Mouse (Mus musculus): ENCODE data around the gene Blvrb. TPM values are rescaled to one million over a fixed set of nuclear protein-coding genes. Genes with fewer than 3 reads are reported as not detected.

Blvrb gene
- total RNA-seq, 4 experiments from 2014 or later, result 9.9 to 14.4 (median 11.3) TPM

DNA sequence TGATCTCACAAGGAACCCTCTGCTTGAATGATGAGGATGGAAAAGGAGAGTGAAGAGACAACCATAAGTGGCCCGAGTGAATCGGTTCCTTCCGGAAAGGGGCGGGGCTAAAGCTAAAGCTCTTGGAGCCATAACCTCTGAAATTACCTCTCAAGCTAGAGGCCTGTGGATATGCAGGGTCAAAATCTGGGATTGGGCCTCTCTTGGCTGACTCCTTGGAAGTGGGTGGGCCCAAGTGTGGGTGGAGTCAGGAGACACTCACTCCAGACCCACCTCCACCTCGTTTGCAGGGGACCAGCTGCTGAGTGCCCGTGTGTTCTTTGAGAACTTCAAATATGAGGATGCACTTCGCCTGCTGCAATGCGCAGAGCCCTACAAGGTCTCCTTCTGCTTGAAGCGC is 67.2 kb downstream of the Blvrb start:
- DNase-seq (ENCODE audit: low spot score in 2 of 2), result no peak

Other genes with a start within 250 kb of the Blvrb start
- 1 to 10 TPM; 3.5 to 4.6 (median 3.7) TPM for gene Itpkc, start 219.3 kb upstream of the Blvrb start, total RNA-seq (2022)
- 1 to 10 TPM; 2.6 to 3.3 (median 3.0) TPM for gene Coq8b, start 215.0 kb upstream of the Blvrb start, total RNA-seq (2022)
- gene Numbl, start 189.5 kb upstream of the Blvrb start, total RNA-seq (2022), result 1 to 10 TPM; 1.5 to 3.4 (median 2.2) TPM
- 10 to 100 TPM; 33.6 to 50.3 (median 43.1) TPM for gene Ltbp4, start 110.3 kb upstream of the Blvrb start, total RNA-seq (2022)
- 1 to 10 TPM; 1.8 to 3.9 (median 2.7) TPM for gene Shkbp1, start 92.0 kb upstream of the Blvrb start, total RNA-seq (2022)
- gene Gm20479, start 90.6 kb upstream of the Blvrb start, total RNA-seq (2022), result under 1 TPM in 1 of 4 experiments, not detected in 3; 0.53 TPM
- gene Sptbn4, start 292 bp upstream of the Blvrb start, total RNA-seq (2022), result not detected
- gene Sertad3, start 25.8 kb downstream of the Blvrb start, total RNA-seq (2022), result 1 to 10 TPM; 3.8 to 5.3 (median 4.3) TPM
- 1 to 10 TPM; 6.5 to 9.8 (median 8.8) TPM for gene Sertad1, start 38.9 kb downstream of the Blvrb start, total RNA-seq (2022)
- gene Prx, start 51.3 kb downstream of the Blvrb start, total RNA-seq (2022), result 1 to 10 TPM; 2.3 to 7.7 (median 5.7) TPM
- under 1 TPM in 1 of 4 experiments, not detected in 3; 0.11 TPM for gene Hipk4, start 75.3 kb downstream of the Blvrb start, total RNA-seq (2022)
- gene Pld3, start 105.2 kb downstream of the Blvrb start, total RNA-seq (2022), result 10 to 100 TPM; 14.0 to 15.3 (median 14.9) TPM
- gene 2310022A10Rik, start 105.3 kb downstream of the Blvrb start, total RNA-seq (2022), result 100 to 1,000 TPM; 118 to 123 (median 121) TPM
- gene Akt2, start 143.6 kb downstream of the Blvrb start, total RNA-seq (2022), result 100 to 1,000 TPM; 178 to 228 (median 207) TPM
- gene Ttc9b, start 205.9 kb downstream of the Blvrb start, total RNA-seq (2022), result not detected
- gene Map3k10, start 226.6 kb downstream of the Blvrb start, total RNA-seq (2022), result 10 to 100 TPM; 40.0 to 47.7 (median 42.4) TPM
- gene Zfp607b, start 241.4 kb downstream of the Blvrb start, total RNA-seq (2022), result under 1 TPM; 0.11 to 0.70 (median 0.33) TPM